Mouse (Mus musculus) bone marrow macrophage, adult 2 months (primary cell): ENCODE measurements at regions not wholly inside any gene's neighbourhood (a gene's known extent, or its start where the extent isn't known, plus 50 kb on each side); places are given as distances from the start of the nearest gene placed in this dataset.

Source experiments
- CTCF ChIP-seq: IDR thresholded peaks from 2 replicates; pipeline ENCODE4 v1.5.1; 2012; ENCODE audit warnings: low read depth, mild to moderate bottlenecking, low read length, moderate library complexity
- POLR2A ChIP-seq: IDR thresholded peaks from 2 replicates; pipeline ENCODE4 v1.6.1; 2012; ENCODE audit warnings: mild to moderate bottlenecking, low read depth, low read length, borderline replicate concordance

DNA sequence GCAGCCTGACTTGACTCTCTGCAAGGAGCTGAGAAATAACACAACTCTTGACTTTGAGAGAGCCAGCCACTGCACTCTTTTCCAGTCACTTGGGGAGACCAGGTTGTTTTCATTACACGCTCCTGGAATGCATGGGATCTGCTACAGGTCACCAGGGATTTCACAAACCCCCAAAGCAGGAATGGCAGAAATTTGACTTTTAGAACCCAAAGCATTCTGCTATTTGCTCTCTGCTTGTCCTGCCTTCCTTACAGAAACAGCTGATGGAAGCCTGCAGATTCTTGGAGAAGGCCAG, 160.2 kb downstream of the 1500009L16Rik start:
- TF ChIP-seq POLR2A: no peak
- TF ChIP-seq CTCF: no peak
